Mouse (Mus musculus) CH12.LX (cell line): Measurements from ENCODE around the gene 1700019N19Rik. TPM values are rescaled to one million over a fixed set of nuclear protein-coding genes. Genes with fewer than 3 reads are reported as not detected.

Experiments
- DNase-seq: peaks from one replicate; pipeline ENCODE4 v3.0.0-alpha.2; 2013; ENCODE audit errors: extremely low read depth
- H3K27ac ChIP-seq: 2 replicates; pipeline ENCODE4 v1.5.1; 2012; ENCODE audit warnings: low read depth, mild to moderate bottlenecking, control low read depth, moderate library complexity; ENCODE audit not compliant: insufficient read depth
- H3K27me3 ChIP-seq: replicated peaks from 2 replicates; pipeline ENCODE3; 2012; ENCODE audit warnings: inconsistent platforms
- H3K36me3 ChIP-seq, 2 experiments: replicated peaks in 1 of 2; 2 replicates each; pipeline versions ENCODE3 to v1.6.1; 2012; ENCODE audit warnings: inconsistent platforms in 1 of 2, low read length in 1 of 2, mild to moderate bottlenecking in 1 of 2, mixed read lengths in 1 of 2, moderate library complexity in 1 of 2; ENCODE audit not compliant: control insufficient read depth in 1 of 2, insufficient read depth in 1 of 2
- H3K4me1 ChIP-seq, 2 experiments: 2 replicates each; pipeline ENCODE4 v1.6.1; 2012; ENCODE audit warnings: inconsistent platforms in 1 of 2, moderate library complexity in 1 of 2; ENCODE audit not compliant: insufficient read depth in 2 of 2, control insufficient read depth in 1 of 2
- H3K4me2 ChIP-seq: 2 replicates; pipeline ENCODE4 v1.6.1; 2012; ENCODE audit warnings: low read depth, mild to moderate bottlenecking, control low read depth; ENCODE audit not compliant: poor library complexity, insufficient read depth, severe bottlenecking
- H3K4me3 ChIP-seq, 3 experiments: fragments of 150-350 bp in 1 of 3; sonication (generic) in 1 of 3; replicated peaks in 1 of 3; 2 replicates each; pipeline versions ENCODE3 to v1.5.1; 2011 to 2012; ENCODE audit warnings: low read depth in 2 of 3, low read length in 2 of 3, mild to moderate bottlenecking in 2 of 3, moderate library complexity in 2 of 3, control low read depth in 1 of 3, improper control_type of control experiment in 1 of 3, inconsistent platforms in 1 of 3, mixed read lengths in 1 of 3; ENCODE audit not compliant: poor library complexity in 1 of 3
- H3K79me2 ChIP-seq: replicated peaks from 2 replicates; pipeline ENCODE4 v1.6.1; 2012; ENCODE audit warnings: mild to moderate bottlenecking, moderate library complexity; ENCODE audit not compliant: control insufficient read depth, poor library complexity, insufficient read depth, severe bottlenecking; ENCODE audit errors: extremely low read depth
- H3K9ac ChIP-seq: 2 replicates; pipeline ENCODE4 v1.6.1; 2012; ENCODE audit warnings: low read depth, mild to moderate bottlenecking, control low read depth, moderate library complexity; ENCODE audit not compliant: insufficient read depth
- H3K9me3 ChIP-seq: replicated peaks from 2 replicates; pipeline ENCODE3; 2012; ENCODE audit warnings: low read length, inconsistent platforms, mixed read lengths
- CTCF ChIP-seq, 2 experiments: IDR thresholded peaks in 1 of 2; conservative IDR thresholded peaks in 1 of 2; 2 replicates each; pipeline ENCODE4 v1.5.1; 2011 to 2012; ENCODE audit warnings: low read depth in 2 of 2, low read length in 2 of 2, improper control_type of control experiment in 1 of 2, inconsistent platforms in 1 of 2, mild to moderate bottlenecking in 1 of 2, moderate library complexity in 1 of 2
- E2F4 ChIP-seq: IDR thresholded peaks from 2 replicates; pipeline ENCODE4 v1.6.1; 2011; ENCODE audit warnings: low read depth, low read length, improper control_type of control experiment; ENCODE audit not compliant: insufficient replicate concordance
- EP300 ChIP-seq: IDR thresholded peaks from 2 replicates; pipeline ENCODE4 v1.6.1; 2011; ENCODE audit warnings: low read length, improper control_type of control experiment
- ETS1 ChIP-seq: conservative IDR thresholded peaks from 2 replicates; pipeline ENCODE4 v1.6.1; 2012; ENCODE audit warnings: low read depth, mild to moderate bottlenecking, inconsistent platforms, low read length, improper control_type of control experiment, moderate library complexity
- HCFC1 ChIP-seq: IDR thresholded peaks from 2 replicates; pipeline ENCODE4 v1.6.1; 2012; ENCODE audit warnings: low read depth, mild to moderate bottlenecking, inconsistent platforms, low read length, improper control_type of control experiment
- JUN ChIP-seq: IDR thresholded peaks from 2 replicates; pipeline ENCODE4 v1.6.1; 2011; ENCODE audit warnings: low read depth, mild to moderate bottlenecking, low read length, improper control_type of control experiment, moderate library complexity; ENCODE audit not compliant: insufficient read depth
- MAFK ChIP-seq: IDR thresholded peaks from 2 replicates; pipeline ENCODE4 v1.6.1; 2011; ENCODE audit warnings: low read length, improper control_type of control experiment; ENCODE audit not compliant: insufficient replicate concordance
- MAZ ChIP-seq: IDR thresholded peaks from 2 replicates; pipeline ENCODE4 v1.6.1; 2012; ENCODE audit warnings: low read depth, mild to moderate bottlenecking, inconsistent platforms, low read length, improper control_type of control experiment, moderate library complexity
- MEF2A ChIP-seq: IDR thresholded peaks from 2 replicates; pipeline ENCODE4 v1.6.1; 2014; ENCODE audit warnings: low read depth, mild to moderate bottlenecking, inconsistent platforms, low read length, improper control_type of control experiment, borderline replicate concordance
- MXI1 ChIP-seq: IDR thresholded peaks from 2 replicates; pipeline ENCODE4 v1.6.1; 2011; ENCODE audit warnings: mild to moderate bottlenecking, low read depth, low read length, improper control_type of control experiment
- SIN3A ChIP-seq: IDR thresholded peaks from 2 replicates; pipeline ENCODE4 v1.6.1; 2012; ENCODE audit warnings: low read length, improper control_type of control experiment, inconsistent platforms
- SMC3 ChIP-seq: IDR thresholded peaks from 2 replicates; pipeline ENCODE4 v1.6.1; 2011; ENCODE audit warnings: low read depth, low read length, improper control_type of control experiment
- UBTF ChIP-seq: IDR thresholded peaks from 2 replicates; pipeline ENCODE4 v1.6.1; 2012; ENCODE audit warnings: low read depth, mild to moderate bottlenecking, inconsistent platforms, low read length, improper control_type of control experiment, moderate library complexity
- USF1 ChIP-seq: IDR thresholded peaks from 2 replicates; pipeline ENCODE4 v1.6.1; 2014; ENCODE audit warnings: low read depth, mild to moderate bottlenecking, inconsistent platforms, low read length, improper control_type of control experiment
- USF2 ChIP-seq: conservative IDR thresholded peaks from 2 replicates; pipeline ENCODE4 v1.6.1; 2011; ENCODE audit warnings: low read depth, low read length, improper control_type of control experiment
- ZC3H11A ChIP-seq: IDR thresholded peaks from 2 replicates; pipeline ENCODE4 v1.6.1; 2012; ENCODE audit warnings: low read depth, mild to moderate bottlenecking, inconsistent platforms, low read length, improper control_type of control experiment
- dilution Hi-C: fragments of 300-500 bp; cut with MboI; formaldehyde crosslinking; loops from 2 replicates; pipeline ENCODE4 v1.14.3; 2020; ENCODE audit warnings: low sequenced_read_pairs; ENCODE audit not compliant: extremely low pct_unique_long_range_greater_than_20kb, extremely low pct_ligation_motif_present
- in situ Hi-C: fragments of 300-500 bp; cut with MboI; formaldehyde crosslinking; loops from 3 replicates; pipeline ENCODE4 v1.14.3; 2019; ENCODE audit warnings: low sequenced_read_pairs, low pct_ligation_motif_present, low pct_unique_long_range_greater_than_20kb, mixed read lengths
- polyA plus RNA-seq: library from polyadenylated mRNA; unstranded; fragments of >175 nt; gene quantifications from 2 replicates; pipeline ENCODE4 v1.2.1, GENCODE M21; 2012; ENCODE audit warnings: low read depth; ENCODE audit not compliant: insufficient read length
- total RNA-seq, 2 experiments: library from RNA; depleted of rRNA; stranded (reverse); fragments of 300-350 nt in 1 of 2; fragments of >200 nt in 1 of 2; gene quantifications; 2 replicates each; pipeline ENCODE4 v1.2.3; 2012 to 2014

The 1700019N19Rik gene
- total and polyA plus RNA-seq, 3 experiments, result 0.83 to 1.1 (median 0.89) TPM

DNA sequence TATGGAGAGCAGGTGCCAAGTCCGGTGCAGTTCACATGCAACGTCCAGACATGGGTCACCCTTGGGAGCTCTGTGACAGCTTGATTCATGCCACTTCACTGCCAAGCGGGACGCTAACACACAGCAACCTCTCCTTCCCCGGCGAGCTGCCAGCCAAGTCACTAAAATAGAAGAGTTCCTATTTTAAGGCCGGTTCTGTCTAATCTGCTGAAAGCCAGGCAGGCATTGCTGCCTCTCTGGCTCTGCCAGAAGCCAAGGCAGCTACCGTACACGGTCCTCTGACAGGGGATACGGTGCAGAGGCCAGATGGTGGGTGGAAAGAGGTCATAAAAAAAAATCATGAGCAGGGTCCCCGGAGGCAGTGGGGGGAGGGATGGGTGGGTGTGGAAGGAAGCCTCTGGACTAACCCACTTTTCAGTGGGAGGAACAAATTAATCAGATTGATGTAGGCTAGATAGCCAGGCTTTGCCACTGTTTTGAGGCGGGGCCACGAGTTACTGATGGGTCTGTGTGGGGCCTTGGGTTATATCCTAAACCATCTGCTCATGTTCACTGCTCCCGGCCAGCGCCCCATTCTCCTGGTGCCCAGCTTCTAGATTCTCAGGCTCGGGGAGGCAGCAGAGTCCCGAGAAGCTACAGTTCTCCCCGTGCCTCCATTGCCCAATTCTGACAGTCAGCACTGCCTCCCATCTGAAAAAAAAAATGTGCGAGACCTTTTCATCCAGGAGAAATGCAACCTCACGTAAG is 28.4 kb upstream of the 1700019N19Rik start:
- DNase-seq, result no peak
- Histone ChIP-seq H3K27me3 (no peaks in the 10 kb centered on the region), H3K4me1 (peaks cover 9 to 60% of the 10 kb centered on the region in 2 experiments), H3K27ac (no peak overlapping the region), H3K4me2 (no peak overlapping the region), H3K79me2 (no peaks in the 10 kb centered on the region), H3K9me3 (no peaks in the 10 kb centered on the region), H3K9ac (no peak overlapping the region), H3K36me3 (no peaks in the 10 kb centered on the region), H3K4me3 (no peak overlapping the region)
- TF ChIP-seq SIN3A (no peak), E2F4 (no peak)
- in situ Hi-C loops, result no loop called here
- dilution Hi-C loops, result no loop called here

DNA sequence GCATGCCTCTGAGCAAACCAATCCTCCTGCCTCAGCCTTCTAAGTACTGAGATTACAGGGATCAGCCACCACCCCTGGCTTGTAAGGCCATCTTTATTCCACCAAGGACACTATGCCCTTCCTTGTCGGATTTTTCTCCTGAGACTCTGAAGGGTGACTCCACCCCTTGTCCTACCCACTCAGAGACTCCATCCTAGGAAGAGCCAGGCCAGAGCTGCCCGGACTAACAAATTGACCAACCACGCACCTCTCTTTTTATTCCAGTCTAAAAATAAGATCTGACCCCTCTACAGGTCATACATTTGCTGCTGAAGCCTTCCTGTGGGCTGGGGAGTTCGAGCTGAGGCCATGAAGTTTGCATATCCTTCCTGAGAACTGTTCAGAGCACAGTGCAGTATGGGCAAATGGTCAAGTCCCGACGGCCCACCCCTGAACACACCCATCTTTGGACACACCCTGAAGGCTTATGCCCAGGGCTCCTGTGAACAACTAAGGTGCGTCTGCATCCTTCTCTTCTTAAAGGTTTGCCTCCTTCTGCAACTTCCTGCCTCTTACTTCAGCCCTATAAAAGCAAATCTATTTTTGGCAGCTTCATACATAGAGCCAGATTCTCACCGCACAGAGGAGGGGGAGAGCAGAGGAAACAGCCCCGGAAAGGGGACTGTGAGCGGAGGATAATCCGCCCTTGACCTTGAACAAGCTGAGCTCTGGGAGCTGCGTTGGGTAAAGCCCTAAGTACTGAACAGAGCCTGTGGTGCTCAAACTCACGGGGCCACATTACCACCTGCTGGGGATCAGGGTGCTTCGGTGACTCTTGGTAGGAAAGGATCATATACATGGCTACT is 24.5 kb upstream of the 1700019N19Rik start:
- Histone ChIP-seq H3K4me1 (peaks cover 7 to 49% of the 10 kb centered on the region in 2 experiments; a peak in 3 of 4 replicates), H3K4me2 (peak overlapping the region; percentile 52), H3K9ac (no peak overlapping the region), H3K79me2 (no peaks in the 10 kb centered on the region), H3K27me3 (no peaks in the 10 kb centered on the region), H3K9me3 (no peaks in the 10 kb centered on the region), H3K36me3 (no peaks in the 10 kb centered on the region), H3K27ac (no peak overlapping the region), H3K4me3 (no peak overlapping the region)
- no peak for TF ChIP-seq USF2
- TF ChIP-seq ETS1, result peak; percentile 44; the same call in 1 of the 2 replicates
- in situ Hi-C loops (loop anchor here (5.0 kb wide), 1 partner anchor 394 kb away; no protein-coding TSS in a partner anchor), dilution Hi-C loops (no loop called here)
- DNase-seq, result no peak

GRCm38 (mm10) chr19:58817398-58817797 is 23.1 kb upstream of the 1700019N19Rik start:
- Histone ChIP-seq H3K36me3 (no peaks in the 10 kb centered on the region), H3K4me1 (peaks cover 11 to 45% of the 10 kb centered on the region in 2 experiments; a peak in 3 of 4 replicates)
- dilution Hi-C loops, result no loop called here

More at GRCm38 (mm10) chr19:58817398-58817797, 23.1 kb upstream of the 1700019N19Rik start:
- no peak overlapping the region for H3K4me2 ChIP-seq
- no peaks in the 10 kb centered on the region for H3K79me2 ChIP-seq
- H3K9ac ChIP-seq, result no peak overlapping the region
- in situ Hi-C loops, result loop anchor here (5.0 kb wide), 1 partner anchor 395 kb away; no protein-coding TSS in a partner anchor
- DNase-seq, result no peak
- TF ChIP-seq SIN3A (no peak), MAFK (no peak), MEF2A (no peak), CTCF (conservative IDR thresholded peaks at IDR 0.05 in 1 of 2, IDR thresholded peaks at IDR 0.05 in 1 of 2; ENCODE audit: low read depth in 2 of 2, low read length in 2 of 2) (no peak), JUN (no peak), SMC3 (no peak), USF1 (no peak), MXI1 (no peak), HCFC1 (no peak), EP300 (no peak), MAZ (no peak), UBTF (no peak), ZC3H11A (no peak)
- H3K27ac ChIP-seq, result no peak overlapping the region
- no peaks in the 10 kb centered on the region for H3K27me3 ChIP-seq
- no peak overlapping the region for H3K4me3 ChIP-seq
- no peaks in the 10 kb centered on the region for H3K9me3 ChIP-seq
